Mouse (Mus musculus) kidney, postnatal 4 days (tissue): ENCODE results near the gene Trim59.
A peak's percentile ranks its signal among the peaks of the same experiment; 100 is the strongest.
"Not testable (repeated sequence)": the region's sequence is repeated elsewhere in the genome, so short reads cannot be mapped to it uniquely, and the experiment has no call there.

ENCODE experiments used
- DNase-seq, 2 experiments: peaks; one replicate each; pipeline ENCODE4 v3.0.0; 2021; ENCODE audit warnings: mixed read lengths in 2 of 2

Gene Trim59

DNA sequence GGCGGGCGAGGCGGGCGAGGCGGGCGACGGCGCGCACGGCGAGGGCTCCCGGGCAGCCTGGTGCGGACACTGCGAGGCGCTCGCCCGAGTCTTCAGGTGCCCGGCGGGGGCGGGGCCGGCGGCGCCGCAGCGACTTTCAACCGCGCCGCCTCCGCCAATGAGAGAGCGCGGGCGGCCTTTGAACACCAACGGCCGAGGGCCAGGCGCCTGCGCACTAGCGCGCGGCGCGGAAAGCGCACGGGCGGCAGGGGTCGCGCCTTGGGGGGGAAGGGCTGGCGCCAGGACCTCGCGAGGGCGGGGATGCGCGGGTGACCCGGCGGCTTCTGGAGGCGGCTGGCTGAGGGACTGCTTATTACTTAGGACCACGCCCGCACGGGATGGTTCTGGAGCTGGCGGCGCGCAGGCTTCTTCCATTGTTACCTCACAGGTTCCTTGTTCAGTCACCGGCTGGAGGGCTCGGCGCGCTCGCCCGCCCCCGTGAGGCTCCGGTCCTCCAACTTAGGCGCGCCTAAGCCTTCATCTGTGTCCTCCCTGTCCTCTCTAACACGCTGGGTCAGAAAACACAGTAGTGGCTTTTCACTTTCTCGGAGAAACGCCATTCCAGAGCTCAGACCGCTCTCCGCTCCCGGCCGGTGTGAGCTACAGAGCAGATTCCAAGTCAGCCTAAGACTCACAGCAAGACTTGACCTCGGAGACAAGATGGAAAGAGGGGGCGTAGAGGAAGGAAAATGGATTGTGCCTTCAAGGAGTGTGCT is at the start of gene Trim59:
Gene Trim59 (minus strand): TSS at position 111 of the 755 bp plus-strand sequence.
- peak; percentile 92 to 96 for DNase-seq

- DNase-seq: no peak
These were observed 19.4 kb upstream of the Trim59 start for GRCm38 (mm10) chr3:69064005-69064404.

DNA sequence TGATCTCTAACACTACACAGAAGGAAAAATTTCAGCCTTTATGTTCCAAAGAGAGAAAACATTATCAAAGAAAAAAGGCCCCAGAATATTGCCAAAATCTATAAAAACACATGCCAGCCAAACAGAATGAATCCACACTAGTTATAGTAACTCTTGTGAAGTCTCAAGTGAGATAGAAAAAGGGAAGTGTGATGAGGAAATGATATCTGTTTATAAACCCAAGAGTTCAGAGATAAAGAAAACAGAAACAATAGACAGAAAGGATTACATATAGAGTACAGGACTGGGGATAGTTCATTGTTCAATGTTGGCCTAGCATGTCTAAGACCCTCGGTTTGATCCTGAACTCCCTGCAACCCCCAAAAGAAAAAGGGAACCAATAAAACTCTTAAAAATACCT is 18.2 kb upstream of the Trim59 start:
- no peak for DNase-seq

- DNase-seq: no peak
These were observed 16.1 kb upstream of the Trim59 start for GRCm38 (mm10) chr3:69060672-69061071.

DNA sequence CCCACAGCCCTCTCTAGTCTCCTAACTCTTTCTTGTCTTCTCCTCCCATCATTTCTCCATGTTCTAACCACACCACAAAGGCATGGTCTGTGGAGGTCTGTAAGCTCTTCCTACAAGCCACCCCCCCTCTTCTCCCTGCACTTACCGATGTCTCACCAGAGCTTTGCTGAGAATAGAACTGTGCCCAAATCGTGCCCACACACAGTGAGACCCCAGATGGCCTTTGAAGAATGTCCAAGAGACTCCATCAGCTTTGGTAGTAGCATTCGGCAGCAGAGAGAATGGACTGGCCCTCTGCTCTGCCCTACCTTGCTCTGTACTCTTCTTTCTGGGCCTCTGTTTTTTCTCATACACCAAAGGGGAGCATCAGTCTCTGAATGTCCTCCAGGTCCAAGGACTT is 11.3 kb upstream of the Trim59 start:
- DNase-seq: no peak

DNA sequence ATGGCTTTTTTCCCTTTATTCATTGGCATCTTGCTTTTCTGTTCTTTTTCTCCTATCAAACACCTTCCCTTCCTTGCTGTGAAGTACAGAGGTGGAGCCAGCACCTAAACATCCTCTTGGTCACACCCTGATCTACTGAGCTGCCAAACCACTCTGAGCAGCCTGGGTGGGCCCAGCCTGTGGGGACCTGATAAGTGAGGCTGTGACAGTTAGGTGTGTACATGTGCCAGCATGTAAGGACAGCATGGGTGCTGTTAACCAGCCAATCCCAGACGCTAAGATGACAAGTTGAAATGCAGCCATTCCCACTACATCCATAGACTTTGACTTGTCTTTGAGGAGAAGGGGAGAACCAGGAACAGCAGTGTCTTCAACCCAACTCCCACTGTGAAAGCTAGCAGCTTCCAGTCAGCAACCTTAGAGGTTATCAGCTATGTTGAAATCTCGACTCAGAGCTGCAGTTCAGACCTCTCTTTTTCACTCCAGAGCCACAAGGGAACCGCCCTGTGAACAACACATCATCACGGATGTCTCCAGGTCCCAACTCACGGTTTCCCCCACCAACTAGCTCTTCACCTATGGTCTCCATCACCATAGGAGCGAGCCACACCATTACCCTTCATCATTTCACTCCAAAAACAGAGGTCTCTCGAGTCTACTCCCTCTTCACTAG is 10.3 kb upstream of the Trim59 start:
- no peak for DNase-seq

DNA sequence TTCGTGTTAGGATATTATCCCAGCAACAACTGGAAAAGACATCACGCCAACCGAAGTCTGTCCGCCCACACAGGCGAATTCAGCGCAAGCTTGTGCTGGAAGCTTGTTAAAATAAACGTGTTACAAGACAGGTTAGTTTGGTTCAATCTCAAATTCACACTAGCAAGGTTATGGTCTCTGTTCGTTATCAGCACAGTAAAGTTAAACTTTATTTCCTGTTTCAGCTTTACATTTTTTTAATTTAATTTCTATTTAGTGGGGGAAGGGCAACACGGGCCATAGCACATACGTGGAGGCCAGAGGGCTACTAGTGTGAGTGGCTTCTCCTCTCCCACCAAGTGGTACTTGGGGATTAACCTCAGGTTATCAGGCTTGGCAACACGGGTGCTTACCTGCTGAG is 7.3 kb upstream of the Trim59 start:
- no peak for DNase-seq

DNA sequence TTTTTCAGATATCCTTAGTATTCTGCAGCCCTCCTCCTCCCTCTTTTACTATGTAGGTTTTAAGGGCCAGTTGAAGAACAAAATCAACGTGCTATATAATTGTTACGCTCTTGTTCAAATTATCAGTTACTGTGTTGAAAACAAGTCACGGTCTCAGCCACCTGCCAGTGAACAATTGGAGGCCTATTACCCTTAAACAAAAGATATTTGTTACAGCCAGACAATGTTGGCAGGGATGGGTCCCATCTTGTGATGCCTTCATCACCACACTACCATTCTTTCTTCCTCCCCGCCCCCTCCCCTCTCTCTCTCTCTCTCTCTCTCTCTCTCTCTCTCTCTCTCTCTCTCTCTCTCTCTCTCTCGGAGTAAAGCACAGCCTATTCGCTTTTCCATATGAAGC is 4.5 kb upstream of the Trim59 start:
- DNase-seq: no peak

DNA sequence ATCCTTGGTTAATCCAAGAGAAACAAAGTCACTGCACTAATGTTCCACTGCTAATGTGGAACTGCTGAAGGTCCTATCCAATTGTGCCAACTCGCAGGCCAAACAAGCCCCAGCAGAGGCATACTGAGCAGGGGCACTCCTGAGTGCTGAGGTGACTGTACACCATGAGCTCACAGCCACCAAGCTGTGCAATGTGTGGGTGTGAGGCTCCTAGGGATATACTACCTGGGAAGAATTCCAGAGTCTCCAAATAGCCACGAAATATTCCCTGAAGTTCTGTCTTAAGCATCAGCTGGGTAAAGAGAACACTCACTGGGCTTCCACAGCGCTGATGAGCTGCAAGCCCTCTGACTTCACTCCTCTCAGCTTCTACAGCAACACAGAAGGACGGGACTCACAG is 3.1 kb upstream of the Trim59 start:
- DNase-seq: no peak

DNA sequence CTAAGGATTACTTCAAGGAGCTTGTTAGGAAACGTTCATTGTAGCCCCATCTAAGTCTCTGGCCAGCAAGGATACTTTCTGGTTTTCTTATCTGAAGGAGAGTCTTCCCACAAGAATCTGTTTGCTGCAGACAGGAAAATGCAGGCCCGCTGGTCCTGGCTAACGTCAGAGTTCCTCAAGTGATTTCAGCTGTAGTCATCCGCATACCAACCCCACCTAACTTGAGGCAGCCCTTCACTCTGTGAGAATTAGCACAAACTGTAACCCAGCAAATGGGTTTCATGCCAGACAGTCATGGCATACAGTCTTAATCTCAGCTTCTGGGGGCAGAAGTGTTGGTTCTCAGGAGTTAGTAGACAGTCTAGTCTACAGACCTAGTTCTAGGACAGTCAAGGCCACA is 2.0 kb upstream of the Trim59 start:
- no peak for DNase-seq

- peak; percentile 10 to 26 for DNase-seq
These were observed 1.2 kb upstream of the Trim59 start for GRCm38 (mm10) chr3:69045750-69046149.

GRCm38 (mm10) chr3:69045400-69045703 is 797 bp upstream of the Trim59 start:
- no peak for DNase-seq

- DNase-seq: no peak
These were observed 376 bp downstream of the Trim59 start for GRCm38 (mm10) chr3:69044167-69044591.

DNA sequence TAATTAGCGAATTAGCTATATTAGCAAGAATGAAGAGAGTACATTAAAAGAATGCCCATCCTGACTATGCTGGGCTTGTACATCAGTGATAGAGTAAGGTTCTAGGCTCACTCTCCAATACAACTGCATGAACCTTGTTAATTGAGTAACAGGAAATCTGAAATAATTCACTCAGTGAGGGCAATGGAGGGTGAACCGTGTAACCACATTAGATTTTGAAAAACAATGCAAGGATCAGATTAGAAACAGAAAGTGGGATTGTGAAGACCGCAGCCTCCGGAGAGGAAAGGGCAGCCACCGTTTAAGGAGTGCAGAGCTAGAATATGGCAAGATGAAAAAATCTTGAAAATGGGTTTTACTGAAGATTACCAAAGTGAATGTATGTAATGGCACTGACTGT is 3.3 kb downstream of the Trim59 start:
- no peak for DNase-seq

DNA sequence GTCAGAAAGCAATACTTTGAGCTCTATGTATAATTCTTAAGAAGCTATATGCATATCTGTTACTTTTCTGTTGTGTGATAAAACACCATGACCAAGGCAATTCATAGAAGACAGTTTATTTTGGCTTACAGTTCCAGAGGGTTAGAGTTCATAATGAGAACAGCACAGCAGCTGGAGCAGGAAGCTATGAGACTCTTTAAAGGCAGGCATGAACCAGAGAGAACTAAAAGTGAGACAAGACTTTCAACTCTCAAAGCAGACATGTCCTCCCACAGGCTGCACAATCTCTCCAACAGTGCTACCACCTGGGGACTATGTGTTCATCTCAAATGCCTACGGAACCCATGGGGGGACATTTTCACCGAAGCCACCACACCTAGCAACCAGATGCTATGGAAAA is 4.5 kb downstream of the Trim59 start:
- DNase-seq: no peak

DNA sequence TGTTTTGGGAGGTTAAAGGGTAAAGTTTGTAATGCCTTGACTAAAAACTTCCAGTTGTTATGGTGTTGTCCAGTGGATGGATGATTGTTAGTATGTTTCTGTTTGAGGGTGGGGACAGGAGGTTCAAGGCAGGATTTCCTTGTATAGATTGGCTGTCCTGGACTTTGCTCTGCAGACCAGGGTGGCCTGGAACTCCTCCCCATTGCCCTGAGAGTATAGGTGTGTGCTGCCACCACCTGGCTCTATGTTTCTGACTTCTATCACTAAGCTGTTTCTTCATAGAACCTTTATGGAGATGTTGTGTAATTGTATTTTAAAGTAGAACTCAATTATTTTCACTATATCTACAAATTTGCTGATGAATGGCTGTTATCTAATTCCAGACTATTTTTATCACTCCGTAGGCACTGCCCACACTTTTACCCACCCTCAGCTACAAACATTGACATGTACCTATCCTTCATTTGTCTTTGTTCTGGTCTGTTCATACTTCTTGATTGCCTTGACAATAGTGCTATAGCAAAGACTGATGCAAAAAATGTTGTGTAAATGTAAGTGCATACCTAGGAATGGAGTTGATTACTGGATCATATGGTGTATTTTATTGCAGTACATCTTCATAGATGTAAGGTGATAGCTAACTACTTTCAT is 18.3 kb downstream of the Trim59 start:
- DNase-seq: peak in 1 of 2 experiments; percentile 10

GRCm38 (mm10) chr3:69020764-69021163 is 23.8 kb downstream of the Trim59 start:
- no peak for DNase-seq

DNA sequence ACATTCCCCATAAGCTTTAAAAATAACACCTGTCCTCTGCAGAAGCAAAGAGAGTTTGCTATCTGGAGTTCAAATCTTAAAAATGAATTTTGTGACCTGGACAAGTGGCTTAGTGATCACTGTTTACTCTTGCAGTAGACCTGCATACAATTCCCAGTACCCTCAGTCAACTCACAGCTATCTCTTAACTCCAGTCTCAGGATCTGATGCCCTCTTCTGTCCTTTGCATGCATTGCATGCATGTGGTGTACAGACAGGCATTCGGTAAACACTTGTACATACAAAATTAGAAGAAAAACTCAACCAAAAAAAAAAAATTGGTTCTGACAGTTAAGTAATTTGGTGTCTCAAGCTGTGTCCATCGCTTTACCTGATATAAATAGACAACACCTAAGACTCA is 24.3 kb downstream of the Trim59 start:
- DNase-seq: peak in 1 of 2 experiments; percentile 23

DNA sequence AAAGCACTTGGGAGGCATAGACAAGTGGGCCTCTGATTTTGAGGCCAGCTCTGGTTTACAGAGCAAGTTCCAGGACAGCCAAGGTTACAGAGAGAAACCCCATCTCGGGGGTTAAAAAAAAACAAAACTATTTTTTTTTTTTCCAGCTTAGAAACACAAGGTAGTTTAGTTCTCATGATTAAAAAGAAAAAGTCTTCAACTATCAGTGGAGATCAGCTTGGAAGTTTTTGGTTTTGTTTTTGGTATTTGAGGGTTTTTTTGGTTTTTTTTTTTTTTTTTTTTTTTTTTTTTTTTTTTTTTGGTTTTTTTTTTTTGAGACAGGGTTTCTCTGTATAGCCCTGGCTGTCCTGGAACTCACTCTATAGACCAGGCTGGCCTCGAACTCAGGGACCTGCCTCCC is 25.9 kb downstream of the Trim59 start:
- DNase-seq: not testable (repeated sequence)

DNA sequence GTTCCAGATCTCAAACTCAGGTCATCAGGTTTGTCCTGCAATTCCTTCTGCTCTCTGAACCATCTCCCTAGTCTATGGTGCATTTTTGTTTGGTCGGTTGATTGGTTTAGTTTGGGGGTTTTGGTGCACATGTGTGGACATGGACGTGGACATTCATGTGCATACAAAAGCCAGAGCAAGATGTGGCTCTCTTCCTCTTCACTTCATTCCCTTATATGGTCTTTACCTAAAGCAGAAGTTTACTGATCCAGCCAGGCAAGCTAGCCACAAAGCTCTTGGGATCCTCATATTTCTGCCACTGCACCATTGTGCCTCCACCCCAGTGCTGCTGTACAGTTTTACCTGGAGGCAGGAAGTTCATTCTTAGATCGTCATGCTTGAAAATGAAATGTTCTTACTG is 27.4 kb downstream of the Trim59 start:
- no peak for DNase-seq

DNA sequence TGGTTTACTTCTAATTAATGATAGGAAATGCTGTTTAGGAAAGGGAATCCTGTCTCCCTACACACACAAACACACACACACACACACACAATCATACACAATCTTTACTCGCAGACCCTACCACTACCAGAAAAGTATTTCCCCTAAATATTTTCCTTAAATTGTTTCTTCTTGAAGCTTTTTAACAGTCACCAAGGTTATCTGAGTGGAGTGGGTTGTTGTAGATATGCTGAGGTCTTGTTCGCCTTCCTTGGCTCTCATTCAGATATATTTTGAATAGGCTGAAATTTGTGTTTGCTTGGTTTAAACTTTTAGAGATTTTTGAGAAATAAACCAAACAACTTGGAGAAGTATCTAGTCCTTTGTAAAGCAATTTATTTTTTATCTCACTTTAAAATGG is 35.7 kb downstream of the Trim59 start:
- DNase-seq: no peak

GRCm38 (mm10) chr3:69006246-69006760 is 38.3 kb downstream of the Trim59 start:
- DNase-seq: peak in 1 of 2 experiments; percentile 19

GRCm38 (mm10) chr3:69005338-69006245 is 39.0 kb downstream of the Trim59 start:
- DNase-seq: peak; percentile 70 to 81
